Mouse (Mus musculus): Measurements from ENCODE around the gene Galm.
"Not testable (repeated sequence)": the region's sequence is repeated elsewhere in the genome, so short reads cannot be mapped to it uniquely, and the experiment has no call there.

The Galm gene

DNA sequence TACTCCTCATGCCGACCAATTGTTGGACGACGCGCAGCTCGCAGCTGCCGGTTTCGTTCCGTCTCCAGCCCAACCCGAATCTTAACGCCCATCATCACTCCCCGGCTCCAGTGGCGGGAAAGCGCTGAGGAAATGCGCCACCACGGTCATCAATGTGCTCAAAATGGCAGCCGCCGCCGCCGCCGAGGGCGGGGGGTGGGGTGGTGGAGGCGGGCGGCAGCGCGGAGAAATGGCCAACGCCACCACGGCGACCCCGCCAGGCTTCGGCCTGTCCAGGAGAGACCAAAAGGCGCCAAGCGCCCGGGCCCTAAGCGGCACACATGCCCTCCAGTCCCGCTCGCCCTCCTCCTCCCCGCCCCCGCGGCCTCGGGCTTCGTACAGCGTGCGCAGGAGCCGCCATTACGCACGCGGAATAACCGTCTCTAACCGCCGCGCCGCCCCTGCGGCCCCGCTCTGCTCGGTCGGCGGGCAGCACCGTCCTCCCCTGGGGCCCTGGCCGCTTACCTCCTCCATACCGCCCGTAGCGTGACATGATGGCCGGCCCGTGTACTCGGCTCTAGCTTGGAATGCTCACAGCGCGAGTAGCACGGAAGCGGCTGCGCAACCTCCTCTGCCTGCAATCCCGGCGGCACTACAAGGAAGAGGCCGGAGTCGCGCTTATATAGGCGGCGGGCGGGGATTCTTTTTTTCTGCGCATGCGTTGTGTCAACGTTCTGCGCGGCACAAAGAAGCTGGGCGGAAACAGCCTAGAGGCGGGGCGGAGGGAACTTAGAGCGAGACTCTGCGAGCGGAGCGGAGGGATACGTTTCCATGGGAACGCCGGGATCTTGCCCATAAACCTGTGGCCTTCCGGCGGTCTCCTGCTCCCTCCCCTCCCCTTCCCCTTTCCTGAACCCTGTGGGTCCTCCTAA lies 79.7 kb downstream of the Galm start, which contains the start of the genes Srsf7 and Ttc39d:
TSS of gene Srsf7 (minus strand) at position 637 of the 911 bp plus-strand sequence.
TSS of gene Ttc39d (plus strand) at position 790 of the 911 bp plus-strand sequence.
- peak; percentile 94 for DNase-seq (ENCODE audit: low read depth)

DNA sequence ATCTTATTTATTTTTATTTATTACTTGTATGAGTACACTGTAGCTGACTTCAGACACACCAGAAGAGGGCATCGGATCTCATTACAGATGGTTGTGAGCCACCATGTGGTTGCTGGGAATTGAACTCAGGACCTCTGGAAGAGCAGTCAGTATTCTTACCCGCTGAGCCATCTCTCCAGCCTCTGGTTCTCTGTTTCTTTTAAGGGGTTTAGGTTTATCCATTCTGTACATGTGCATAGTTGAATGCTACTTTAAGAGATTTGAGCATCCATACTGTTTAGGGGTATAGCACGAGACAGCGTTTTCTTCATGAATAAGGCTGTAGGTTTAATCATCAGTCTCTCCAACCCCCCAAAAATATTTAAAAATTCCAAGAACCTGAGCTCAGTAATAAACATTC lies 86.7 kb downstream of the Galm start:
- not testable (repeated sequence) for DNase-seq (ENCODE audit: low read depth)

DNA sequence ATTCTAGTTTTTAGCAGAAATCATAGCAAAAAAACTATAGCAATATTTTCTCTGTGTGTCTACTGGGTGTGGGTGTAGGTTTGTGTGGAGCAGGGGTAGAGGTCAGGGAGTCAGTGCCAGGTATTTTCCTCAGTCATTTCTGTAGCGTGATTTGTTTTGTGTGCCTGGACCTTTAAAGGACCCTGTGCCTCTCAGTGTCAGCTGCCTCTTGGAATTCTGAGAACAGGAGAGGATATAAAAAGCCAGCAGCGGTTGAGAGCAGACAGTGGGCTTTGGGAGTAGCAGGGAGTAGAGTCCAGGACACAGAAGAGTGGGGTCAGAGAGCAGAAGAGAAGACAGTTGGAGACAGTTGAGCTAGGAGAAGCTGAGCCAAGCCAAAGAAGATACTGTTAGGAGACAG lies 92.9 kb downstream of the Galm start:
- no peak for DNase-seq (ENCODE audit: low read depth)

DNA sequence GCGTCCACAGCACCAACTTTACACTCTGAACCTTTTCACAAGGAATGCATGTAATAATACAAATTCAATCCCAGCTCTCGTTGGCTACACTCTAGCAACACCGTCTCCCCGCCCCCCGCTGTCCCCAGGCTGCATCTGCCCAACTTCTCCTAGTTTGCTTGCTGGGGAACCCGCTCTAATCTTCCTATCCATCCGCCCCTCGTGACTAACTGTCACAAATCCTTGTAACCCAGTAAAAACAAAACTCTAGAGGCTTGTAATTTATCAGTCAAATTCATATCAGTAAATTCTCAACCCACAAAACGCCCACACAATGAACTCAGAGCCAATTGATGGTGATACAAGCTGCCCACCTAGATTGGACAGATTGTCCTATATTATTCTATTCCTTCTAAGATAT lies 93.9 kb downstream of the Galm start:
- no peak for DNase-seq (ENCODE audit: low read depth)

DNA sequence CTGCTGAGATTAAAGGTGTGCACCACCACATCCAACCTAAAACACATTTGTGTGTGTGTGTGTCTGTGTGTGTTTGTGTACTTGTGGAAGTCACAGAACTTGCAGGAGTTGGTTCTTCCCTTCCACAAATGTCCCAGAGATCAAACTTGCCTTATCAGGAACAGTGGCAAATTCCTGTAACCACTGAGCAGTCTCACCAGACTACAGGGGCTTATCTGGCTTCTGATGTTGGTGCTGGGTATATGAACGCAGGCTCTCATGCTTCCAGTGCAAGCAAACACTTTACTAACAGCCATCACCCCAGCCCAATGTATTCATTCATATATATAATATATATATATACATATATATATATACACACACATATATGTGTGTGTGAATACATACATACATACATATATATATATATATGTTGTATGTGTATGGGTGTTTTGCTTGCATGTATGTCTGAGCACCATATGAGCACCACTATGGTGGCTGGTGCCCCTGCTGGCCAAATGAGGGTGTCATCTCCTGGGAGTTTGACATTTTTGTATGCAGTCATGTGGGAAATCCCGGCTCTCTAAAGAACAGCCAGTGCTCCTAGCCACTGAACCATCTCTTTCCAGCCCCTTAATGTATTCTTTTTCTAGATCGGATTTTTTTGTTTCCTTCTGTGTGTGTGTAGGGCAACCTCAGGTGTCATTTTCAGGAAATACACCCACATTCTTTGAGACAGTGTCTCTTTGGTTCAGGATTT lies 94.8 kb downstream of the Galm start:
- DNase-seq (ENCODE audit: low read depth) = no peak

DNA sequence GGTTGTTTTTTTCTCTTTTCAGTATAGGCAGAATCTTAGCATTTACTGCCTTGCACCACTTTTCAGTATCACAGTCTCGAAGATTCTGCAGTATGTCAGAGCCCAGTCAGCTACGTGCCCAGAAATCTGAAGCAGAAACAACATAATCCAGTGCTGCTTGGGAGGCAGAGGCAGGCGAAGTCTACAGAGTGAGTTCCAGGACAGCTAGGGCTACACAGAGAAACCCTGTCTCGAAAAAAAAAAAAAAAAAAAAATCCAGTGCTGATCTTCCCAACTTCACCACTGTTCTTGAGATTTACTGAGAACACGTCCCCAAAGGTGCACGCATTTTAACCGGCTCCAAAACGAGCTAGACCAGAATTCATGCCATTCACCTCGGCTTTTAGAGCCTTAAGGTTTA lies 96.6 kb downstream of the Galm start:
- DNase-seq (ENCODE audit: low read depth) = no peak

DNA sequence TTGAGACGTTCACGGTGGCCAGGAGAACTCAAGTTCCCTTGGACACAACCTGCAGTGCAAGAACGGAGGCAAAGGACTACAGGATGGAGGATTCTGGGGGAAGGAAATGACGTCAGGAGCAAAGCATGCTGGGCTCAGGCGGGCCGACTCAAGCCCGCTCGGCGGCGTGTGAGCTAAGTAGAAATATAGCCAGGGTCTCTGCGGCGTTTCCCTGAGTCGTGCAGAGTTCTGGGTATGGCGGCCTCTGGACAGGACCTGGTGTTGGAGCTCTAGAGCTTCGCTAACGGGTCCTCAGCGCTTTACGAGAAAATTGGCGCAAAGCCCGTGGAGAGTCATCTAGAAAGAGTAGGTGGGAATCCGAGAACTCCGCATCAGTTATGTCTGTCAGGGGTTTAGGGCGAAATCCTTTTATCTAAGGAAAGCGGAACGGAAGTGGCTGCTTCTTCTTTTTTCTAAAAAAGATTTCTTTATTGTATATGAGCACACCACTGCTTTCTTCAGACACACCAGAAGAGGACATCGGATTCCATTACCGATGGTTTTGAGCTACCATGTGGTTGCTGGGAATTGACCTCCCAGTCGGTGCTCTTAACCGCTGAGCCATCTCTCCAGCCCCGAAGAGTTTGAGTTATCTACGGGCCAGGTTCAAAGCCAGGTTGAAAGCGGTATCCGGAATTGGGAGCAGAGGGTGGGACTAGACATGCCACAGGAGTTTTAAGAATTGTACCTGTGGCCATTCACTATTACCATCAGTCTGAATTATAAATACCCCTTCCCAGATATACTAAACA lies 97.2 kb downstream of the Galm start, which contains the start of gene Gemin6:
TSS of gene Gemin6 (plus strand) at position 116 of the 791 bp plus-strand sequence.
- DNase-seq (ENCODE audit: low read depth) = peak; percentile 68

DNA sequence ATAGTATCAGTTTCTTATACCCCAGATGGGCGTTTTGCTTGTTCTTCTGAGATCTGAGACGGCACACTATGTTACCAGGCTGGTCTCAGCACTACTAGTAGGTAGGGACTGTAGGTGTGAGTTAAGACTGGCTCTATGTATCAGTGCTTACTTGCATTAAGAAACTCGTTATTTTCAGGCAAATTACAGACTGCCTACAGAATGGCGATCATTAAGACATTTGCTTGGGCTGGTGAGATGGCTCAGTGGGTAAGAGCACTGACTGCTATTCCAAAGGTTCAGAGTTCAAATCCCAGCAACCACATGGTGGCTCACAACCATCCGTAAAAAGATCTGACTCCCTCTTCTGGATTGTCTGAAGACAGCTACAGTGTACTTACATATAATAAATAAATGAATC lies 97.9 kb downstream of the Galm start:
- not testable (repeated sequence) for DNase-seq (ENCODE audit: low read depth)

DNA sequence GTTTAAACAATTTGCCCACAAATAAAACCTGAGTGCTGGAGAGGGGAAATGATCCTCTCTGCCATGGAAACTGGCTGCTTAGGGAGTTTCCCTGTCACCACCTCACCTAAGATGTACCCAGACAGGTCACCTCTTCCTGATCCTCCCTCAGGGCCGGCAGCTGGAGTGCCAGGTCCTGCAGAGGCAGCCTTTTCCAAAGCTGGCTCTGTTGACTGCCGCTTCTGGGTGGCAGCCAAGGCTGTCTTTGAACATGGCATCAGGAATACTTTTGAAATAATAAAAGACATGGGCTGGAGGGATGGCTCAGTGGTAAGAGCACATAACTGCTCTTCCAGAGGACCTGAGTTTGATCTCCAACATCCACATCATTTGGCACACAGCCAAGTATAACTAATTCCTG lies 102.1 kb downstream of the Galm start:
- DNase-seq (ENCODE audit: low read depth) = no peak

DNA sequence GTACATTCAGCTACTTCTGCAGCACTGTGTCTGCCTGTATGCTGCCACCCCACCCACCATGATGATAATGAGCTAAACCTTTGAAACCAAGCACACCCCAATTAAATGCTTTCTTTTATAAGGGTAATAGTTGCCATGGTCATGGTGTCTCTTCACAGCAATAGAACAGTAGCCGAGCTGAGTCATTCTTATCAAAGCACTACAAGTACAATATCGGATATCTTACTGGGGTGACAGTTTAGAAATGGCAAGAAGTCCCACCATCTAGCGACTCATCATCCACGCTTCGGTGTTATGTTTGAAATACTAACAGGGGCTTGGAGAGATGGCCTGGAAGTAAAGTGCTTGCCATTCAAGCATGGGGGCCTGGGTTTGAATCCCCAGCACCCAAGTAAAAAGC lies 106.6 kb downstream of the Galm start:
- DNase-seq (ENCODE audit: low read depth) = no peak

DNA sequence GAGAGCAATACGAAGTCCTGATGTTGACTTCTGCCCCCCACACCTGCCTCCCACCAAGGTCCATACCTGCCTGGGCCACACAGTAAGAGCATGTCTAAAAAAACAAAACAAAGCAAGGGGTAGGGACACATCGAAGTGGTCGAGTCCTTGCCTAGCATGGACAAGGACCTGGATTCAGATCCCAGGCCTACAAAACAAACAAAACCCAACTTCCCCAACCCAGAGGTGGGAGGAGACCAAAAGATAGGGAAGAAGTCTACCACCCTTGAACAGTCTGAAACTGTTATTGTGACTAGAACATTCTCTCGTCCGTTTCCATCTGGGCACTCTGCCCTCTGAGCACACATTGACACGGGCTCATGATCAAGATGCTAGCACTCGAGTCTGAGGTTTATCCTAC lies 107.1 kb downstream of the Galm start:
- DNase-seq (ENCODE audit: low read depth) = no peak
